Mouse (Mus musculus): ENCODE data around the gene Cyb5d2. TPM values are rescaled to one million over a fixed set of nuclear protein-coding genes. Genes with fewer than 3 reads are reported as not detected.
"Not testable (repeated sequence)": the region's sequence is repeated elsewhere in the genome, so short reads cannot be mapped to it uniquely, and the experiment has no call there.

Cyb5d2 gene
- total RNA-seq, 2 experiments from 2014 or later = 6.5 to 7.3 TPM

- no peak for DNase-seq
- intact Hi-C loops (cut with DNase I) = no loop called here
Observed at GRCm38 (mm10) chr11:72782103-72782502, 13.8 kb downstream of the Cyb5d2 start.

- DNase-seq = no peak
- intact Hi-C loops (cut with DNase I) = no loop called here
Observed at GRCm38 (mm10) chr11:72778957-72779356, 17.0 kb downstream of the Cyb5d2 start.

GRCm38 (mm10) chr11:72772611-72773010, 23.3 kb downstream of the Cyb5d2 start:
- intact Hi-C loops (cut with DNase I); DNase-seq: not testable (repeated sequence)

GRCm38 (mm10) chr11:72771461-72771860, 24.5 kb downstream of the Cyb5d2 start:
- intact Hi-C loops (cut with DNase I) = no loop called here
- DNase-seq = no peak

- intact Hi-C loops (cut with DNase I) = no loop called here
- DNase-seq = no peak
Observed at GRCm38 (mm10) chr11:72770816-72771215, 25.1 kb downstream of the Cyb5d2 start.

GRCm38 (mm10) chr11:72770324-72770723, 25.6 kb downstream of the Cyb5d2 start:
- intact Hi-C loops (cut with DNase I) = no loop called here
- DNase-seq = no peak

GRCm38 (mm10) chr11:72769061-72769460, 26.9 kb downstream of the Cyb5d2 start:
- DNase-seq = no peak
- intact Hi-C loops (cut with DNase I) = no loop called here

GRCm38 (mm10) chr11:72767716-72768115, 28.2 kb downstream of the Cyb5d2 start:
- no peak for DNase-seq
- intact Hi-C loops (cut with DNase I) = no loop called here

- intact Hi-C loops (cut with DNase I) = no loop called here
- no peak for DNase-seq
Observed at GRCm38 (mm10) chr11:72764270-72764669, 31.7 kb downstream of the Cyb5d2 start.

GRCm38 (mm10) chr11:72760781-72761180, 35.2 kb downstream of the Cyb5d2 start:
- no peak for DNase-seq
- intact Hi-C loops (cut with DNase I) = no loop called here

GRCm38 (mm10) chr11:72759581-72759980, 36.4 kb downstream of the Cyb5d2 start:
- DNase-seq = no peak
- intact Hi-C loops (cut with DNase I) = no loop called here

GRCm38 (mm10) chr11:72758316-72758715, 37.6 kb downstream of the Cyb5d2 start:
- intact Hi-C loops (cut with DNase I) = no loop called here
- DNase-seq = no peak

GRCm38 (mm10) chr11:72751956-72752355, 44.0 kb downstream of the Cyb5d2 start:
- intact Hi-C loops (cut with DNase I) = no loop called here
- no peak for DNase-seq

- DNase-seq = no peak
- intact Hi-C loops (cut with DNase I) = loop anchor here (10.0 kb wide), 1 partner anchor 116 kb away; no protein-coding TSS in a partner anchor
Observed at GRCm38 (mm10) chr11:72739048-72739447, 56.9 kb downstream of the Cyb5d2 start.

GRCm38 (mm10) chr11:72737517-72737916, 58.4 kb downstream of the Cyb5d2 start:
- intact Hi-C loops (cut with DNase I) = loop anchor here (10.0 kb wide), 1 partner anchor 117 kb away; no protein-coding TSS in a partner anchor
- not testable (repeated sequence) for DNase-seq

- DNase-seq = no peak
- intact Hi-C loops (cut with DNase I) = loop anchor here (10.0 kb wide), 1 partner anchor 118 kb away; no protein-coding TSS in a partner anchor
Observed at GRCm38 (mm10) chr11:72736320-72736719, 59.6 kb downstream of the Cyb5d2 start.

GRCm38 (mm10) chr11:72735519-72735860, 60.5 kb downstream of the Cyb5d2 start:
- intact Hi-C loops (cut with DNase I) = loop anchor here (10.0 kb wide), 1 partner anchor 119 kb away; no protein-coding TSS in a partner anchor
- no peak for DNase-seq

GRCm38 (mm10) chr11:72734840-72735518, 61.0 kb downstream of the Cyb5d2 start:
- DNase-seq = no peak
- intact Hi-C loops (cut with DNase I) = loop anchor here (10.0 kb wide), 1 partner anchor 120 kb away; no protein-coding TSS in a partner anchor

GRCm38 (mm10) chr11:72733736-72734135, 62.2 kb downstream of the Cyb5d2 start:
- intact Hi-C loops (cut with DNase I) = loop anchor here (10.0 kb wide), 1 partner anchor 121 kb away; no protein-coding TSS in a partner anchor
- DNase-seq = no peak

Measured in left cerebral cortex, postnatal 4 days (tissue).